Mouse (Mus musculus): Measurements from ENCODE around the gene Dhx37. TPM values are rescaled to one million over a fixed set of nuclear protein-coding genes. Genes with fewer than 3 reads are reported as not detected.
"Not testable (repeated sequence)": the region's sequence is repeated elsewhere in the genome, so short reads cannot be mapped to it uniquely, and the experiment has no call there.

Gene Dhx37
- total RNA-seq, 2 experiments from 2014 or later: 15.2 to 15.6 TPM

GRCm38 (mm10) chr5:125413763-125414162 is 20.2 kb downstream of the Dhx37 start:
- DNase-seq (ENCODE audit: low spot score in 2 of 2): no peak
- no peak for TF ChIP-seq CTCF (conservative IDR thresholded peaks at IDR 0.05)
- peak overlapping the region; percentile 51 for H3K27ac ChIP-seq
- no peak overlapping the region for H3K4me3 ChIP-seq

GRCm38 (mm10) chr5:125412536-125412935 is 21.4 kb downstream of the Dhx37 start:
- H3K27ac ChIP-seq; DNase-seq (ENCODE audit: low spot score in 2 of 2); H3K4me3 ChIP-seq: not testable (repeated sequence)

DNA sequence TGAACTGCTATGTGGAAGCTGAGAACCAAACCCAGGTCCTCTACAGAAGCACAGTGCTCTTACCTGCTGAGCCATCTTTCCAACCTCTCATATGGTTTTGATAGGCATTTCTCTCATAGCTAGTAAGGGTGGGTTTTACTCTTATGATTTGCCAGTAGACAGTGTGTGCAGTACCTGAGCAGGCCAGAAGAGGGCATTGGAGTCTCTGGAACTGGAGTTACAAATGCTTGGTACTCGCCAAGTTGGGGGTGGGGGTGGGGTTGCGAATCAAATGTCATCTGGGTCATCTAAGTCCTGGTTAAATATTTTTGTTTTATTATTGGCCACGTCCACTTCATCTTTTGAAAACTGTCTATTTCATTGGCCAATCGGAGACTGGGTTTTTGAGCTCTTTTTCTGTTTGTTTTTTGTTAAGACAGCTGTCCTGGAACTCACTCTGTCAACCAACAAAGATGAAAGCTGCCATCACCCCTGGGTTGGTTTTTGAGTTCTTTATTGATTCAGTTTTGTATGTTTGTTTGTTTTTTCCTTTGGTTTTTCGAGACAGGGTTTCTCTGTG is 21.9 kb downstream of the Dhx37 start:
- DNase-seq (ENCODE audit: low spot score in 2 of 2): peak in 1 of 2 experiments; percentile 82
- H3K27ac ChIP-seq: no peak overlapping the region

DNA sequence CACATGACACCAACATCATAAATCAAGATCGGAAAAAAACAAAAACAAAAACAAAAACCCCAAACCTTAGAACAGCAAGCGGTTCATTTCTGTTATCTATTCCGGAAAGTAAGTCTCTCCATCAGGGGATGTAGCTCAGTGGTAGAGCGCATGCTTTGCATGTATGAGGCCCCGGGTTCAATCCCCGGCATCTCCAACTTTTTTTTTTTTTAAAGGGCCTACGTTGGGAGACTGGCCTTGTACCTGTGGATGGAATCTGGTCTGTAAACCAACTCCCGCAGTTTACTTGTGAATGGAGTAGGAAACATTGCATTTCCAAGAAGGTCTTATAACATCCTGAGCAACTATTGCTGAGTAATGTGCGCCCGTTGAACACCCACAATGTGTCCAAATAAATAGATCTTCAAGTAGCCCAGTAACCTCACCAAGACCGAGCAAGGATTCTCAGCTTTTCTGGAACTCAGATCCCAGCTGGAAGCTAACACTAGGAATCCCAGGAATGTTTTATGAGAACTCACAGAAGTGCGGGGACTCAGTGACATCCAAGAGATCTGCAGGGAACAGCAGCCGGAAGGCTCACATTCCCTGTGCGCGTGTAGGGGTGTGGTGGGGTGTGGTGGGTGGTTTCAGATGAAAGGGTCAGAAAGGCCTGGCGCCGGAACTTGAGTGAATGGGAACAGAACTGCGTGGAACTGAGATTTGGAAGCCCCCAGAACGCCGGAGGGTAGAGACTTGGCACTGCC is 24.4 kb downstream of the Dhx37 start:
- peak in 1 of 2 experiments; percentile 55 for DNase-seq (ENCODE audit: low spot score in 2 of 2)
- Histone ChIP-seq H3K27ac (peak overlapping the region; percentile 89), H3K4me3 (peak overlapping the region; percentile 58)
- no peak for TF ChIP-seq CTCF (conservative IDR thresholded peaks at IDR 0.05)

More for the DNA sequence above, 21.9 kb downstream of the Dhx37 start:
- peak; percentile 78 for TF ChIP-seq CTCF (conservative IDR thresholded peaks at IDR 0.05)
- no peak overlapping the region for H3K4me3 ChIP-seq

GRCm38 (mm10) chr5:125408842-125409241 is 25.1 kb downstream of the Dhx37 start:
- DNase-seq (ENCODE audit: low spot score in 2 of 2): peak; percentile 87 to 93
- no peak for TF ChIP-seq CTCF (conservative IDR thresholded peaks at IDR 0.05)
- Histone ChIP-seq H3K4me3 (peak overlapping the region; percentile 58), H3K27ac (peak overlapping the region; percentile 89)

DNA sequence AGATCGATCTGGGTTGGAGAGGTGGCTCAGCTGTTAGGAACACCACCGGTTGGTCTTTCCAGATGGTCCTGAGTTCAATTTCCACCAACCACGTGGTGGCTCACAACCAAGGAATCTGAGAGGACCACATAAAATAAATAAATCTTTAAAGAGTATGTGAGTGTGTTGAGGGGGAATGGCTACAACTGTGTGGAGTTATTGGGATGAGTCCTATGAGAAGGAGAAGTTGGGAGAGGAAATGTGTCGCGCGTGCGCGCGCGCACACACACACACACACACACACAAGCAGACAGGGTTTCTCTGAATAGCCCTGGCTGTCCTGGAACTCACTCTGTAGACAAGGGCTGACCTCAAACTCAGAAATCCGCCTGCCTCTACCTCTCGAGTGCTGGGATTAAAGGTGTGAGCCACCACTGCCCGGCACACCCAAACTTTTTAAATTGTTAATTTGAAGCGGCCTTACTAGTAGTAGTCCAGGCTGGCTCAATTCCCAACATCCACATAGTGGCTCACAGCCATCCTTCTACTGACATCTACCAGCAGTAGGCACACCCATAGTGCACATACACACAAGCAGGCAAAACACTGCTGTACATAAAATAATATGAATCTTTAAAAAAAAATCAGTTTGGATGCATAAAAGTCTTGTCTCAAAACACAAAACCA is 25.9 kb downstream of the Dhx37 start:
- Histone ChIP-seq H3K4me3 (no peak overlapping the region), H3K27ac (no peak overlapping the region)
- DNase-seq (ENCODE audit: low spot score in 2 of 2): no peak
- no peak for TF ChIP-seq CTCF (conservative IDR thresholded peaks at IDR 0.05)

DNA sequence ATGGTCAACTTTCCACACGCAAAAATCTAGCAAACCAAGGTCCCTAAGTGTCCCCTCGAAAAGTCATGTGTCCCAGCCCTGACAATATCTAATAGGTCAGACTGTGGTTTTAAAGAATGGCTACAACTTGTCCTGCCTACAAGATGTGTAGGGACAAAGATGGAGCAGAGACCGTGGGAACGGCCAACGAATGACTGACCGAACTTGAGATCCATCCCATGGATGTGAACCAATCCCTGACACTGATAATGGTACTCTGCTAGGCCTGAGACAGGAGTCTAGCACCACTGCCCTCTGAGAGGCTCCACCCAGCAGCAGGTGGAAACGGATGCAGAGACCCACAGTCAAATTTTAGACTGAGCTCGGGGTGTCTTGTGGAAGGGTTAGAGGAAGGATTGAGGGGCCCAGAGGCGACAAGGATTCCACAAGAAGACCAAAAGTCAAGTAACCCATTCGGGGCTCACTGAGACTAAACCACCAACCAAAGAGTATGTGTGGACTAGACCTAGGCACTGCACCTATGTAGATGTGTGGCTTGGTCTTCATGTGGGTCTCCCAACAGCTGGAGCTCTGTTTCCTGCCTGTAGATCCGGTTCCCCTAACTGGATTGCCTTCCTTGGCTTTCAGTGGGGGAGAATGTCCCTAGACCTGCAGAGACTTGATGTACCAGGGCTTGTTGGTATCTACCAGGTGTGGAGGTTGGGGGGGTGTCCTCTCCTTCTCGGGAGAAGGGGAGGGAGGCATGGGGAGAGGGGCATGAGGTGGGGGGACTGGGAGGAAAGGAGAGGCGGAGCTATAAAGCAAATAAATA is 26.7 kb downstream of the Dhx37 start:
- no peak for TF ChIP-seq CTCF (conservative IDR thresholded peaks at IDR 0.05)
- peak overlapping the region; percentile 94 for H3K27ac ChIP-seq
- peak overlapping the region; percentile 86 for H3K4me3 ChIP-seq
- DNase-seq (ENCODE audit: low spot score in 2 of 2): no peak

DNA sequence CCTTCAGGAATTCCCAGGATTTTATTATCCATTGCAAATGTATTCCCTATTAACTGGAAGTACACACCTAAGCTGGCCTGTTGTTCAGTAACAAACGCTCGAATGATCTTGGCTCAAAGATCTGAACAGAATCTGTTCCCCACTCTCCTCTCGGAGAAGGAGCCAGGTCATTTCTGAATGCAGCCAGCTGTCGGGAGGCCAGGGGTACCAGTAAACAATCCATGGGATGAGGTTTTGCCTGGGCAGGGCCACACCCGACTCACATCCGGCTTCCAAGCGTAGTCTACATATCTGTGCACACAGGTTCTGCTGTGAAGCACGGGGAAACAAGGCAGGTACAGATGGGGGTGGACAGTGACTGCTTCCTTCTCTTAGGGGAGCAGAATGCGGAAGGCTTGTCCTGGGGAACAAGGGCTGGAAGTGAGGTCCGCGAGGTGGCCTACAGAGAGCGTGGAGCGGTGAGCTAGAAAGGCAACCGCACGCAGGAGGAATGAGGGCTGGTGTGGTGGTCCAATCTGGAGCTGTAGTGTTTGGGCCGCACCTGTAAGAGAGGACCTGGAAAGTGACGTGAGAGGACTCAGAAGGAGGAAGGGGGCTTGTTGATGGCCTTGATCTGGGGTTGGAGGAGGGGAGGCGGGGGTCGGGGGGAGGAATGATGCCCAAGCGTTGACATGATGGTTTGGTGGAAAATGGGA is 27.5 kb downstream of the Dhx37 start:
- Histone ChIP-seq H3K27ac (peak overlapping the region; percentile 94), H3K4me3 (peak overlapping the region; percentile 86)
- peak in 1 of 2 experiments; percentile 51 for DNase-seq (ENCODE audit: low spot score in 2 of 2)
- TF ChIP-seq CTCF (conservative IDR thresholded peaks at IDR 0.05): no peak

DNA sequence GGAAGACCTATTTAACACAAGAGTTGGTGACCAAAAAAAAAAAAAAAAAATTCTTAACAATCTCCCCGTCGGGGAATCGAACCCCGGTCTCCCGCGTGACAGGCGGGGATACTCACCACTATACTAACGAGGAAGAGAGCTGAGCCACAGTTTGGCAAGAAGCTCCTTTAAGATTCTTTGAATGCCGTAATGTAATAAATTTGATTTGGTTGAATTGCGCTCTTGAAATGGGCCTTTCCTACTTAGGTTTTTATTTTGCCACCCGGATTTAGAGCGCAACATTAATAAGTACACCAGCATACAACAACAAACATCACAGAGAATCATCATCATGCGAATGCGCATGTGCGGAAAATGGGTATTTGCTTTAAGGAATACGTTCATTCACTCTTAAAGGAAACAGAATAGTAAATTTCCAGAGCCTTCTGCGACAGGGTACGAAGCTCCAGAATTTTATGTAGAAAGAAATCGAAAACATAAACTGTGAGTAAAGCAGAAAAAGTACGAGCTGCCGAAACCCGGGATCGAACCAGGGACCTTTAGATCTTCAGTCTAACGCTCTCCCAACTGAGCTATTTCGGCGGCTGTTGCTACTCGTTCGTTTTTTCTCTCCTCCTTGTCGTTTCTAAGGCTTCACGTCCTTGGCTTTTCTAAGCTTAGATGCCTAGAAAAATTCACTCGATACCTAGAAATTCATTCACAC is 28.2 kb downstream of the Dhx37 start:
- Histone ChIP-seq H3K27ac (peak overlapping the region; percentile 94), H3K4me3 (peak overlapping the region; percentile 86)
- peak; percentile 85 to 90 for DNase-seq (ENCODE audit: low spot score in 2 of 2)
- no peak for TF ChIP-seq CTCF (conservative IDR thresholded peaks at IDR 0.05)

DNA sequence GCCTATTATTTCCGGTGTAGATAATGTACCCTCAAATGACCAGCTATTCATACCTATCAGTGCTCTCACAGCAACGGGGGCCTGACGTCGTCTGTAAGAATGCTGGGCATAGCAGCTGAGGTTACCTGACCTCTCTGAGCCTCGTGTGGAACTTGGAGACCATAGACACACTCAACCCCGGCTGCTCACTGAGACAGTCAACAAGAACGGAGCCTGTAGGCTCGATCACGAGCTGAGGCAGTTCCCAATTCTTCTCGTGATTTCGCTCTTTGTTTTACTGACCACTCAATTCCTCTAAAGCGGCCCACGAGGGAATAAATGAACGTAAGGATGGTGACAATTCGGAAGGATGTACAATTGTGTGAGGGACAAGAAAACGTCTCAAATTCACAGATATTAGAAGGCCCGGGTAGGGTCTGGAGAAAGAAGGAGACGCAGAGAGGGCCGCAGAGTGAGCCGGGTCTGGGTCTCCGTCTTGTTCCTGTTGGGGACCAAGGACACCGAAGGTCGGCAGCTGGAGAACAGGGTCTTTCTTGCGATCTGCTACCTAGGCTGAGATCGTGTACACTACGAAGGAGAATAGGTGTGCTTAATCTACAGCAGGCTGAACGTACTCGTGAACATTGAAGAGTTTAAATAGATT is 28.9 kb downstream of the Dhx37 start:
- TF ChIP-seq CTCF (conservative IDR thresholded peaks at IDR 0.05): no peak
- Histone ChIP-seq H3K27ac (peak overlapping the region; percentile 94), H3K4me3 (peak overlapping the region; percentile 86)
- peak; percentile 40 to 59 for DNase-seq (ENCODE audit: low spot score in 2 of 2)

GRCm38 (mm10) chr5:125404536-125404902 is 29.4 kb downstream of the Dhx37 start:
- DNase-seq (ENCODE audit: low spot score in 2 of 2): no peak
- Histone ChIP-seq H3K27ac (peak overlapping the region; percentile 94), H3K4me3 (peak overlapping the region; percentile 86)
- no peak for TF ChIP-seq CTCF (conservative IDR thresholded peaks at IDR 0.05)
